Mouse (Mus musculus) left cerebral cortex, adult 8-10 months (tissue): ENCODE measurements around the gene Mtmr3. TPM values are rescaled to one million over a fixed set of nuclear protein-coding genes. Genes with fewer than 3 reads are reported as not detected.

Source experiments
- DNase-seq, 2 experiments: peaks; one replicate each; pipeline ENCODE4 v3.0.0; 2022; ENCODE audit warnings: low spot score in 2 of 2
- total RNA-seq, 4 experiments: library from RNA; stranded (reverse); gene quantifications; 2 replicates each; pipeline ENCODE4 v1.2.4; 2022

Mtmr3 gene
- total RNA-seq, 4 experiments from 2014 or later: 66.2 to 74.0 (median 70.5) TPM

DNA sequence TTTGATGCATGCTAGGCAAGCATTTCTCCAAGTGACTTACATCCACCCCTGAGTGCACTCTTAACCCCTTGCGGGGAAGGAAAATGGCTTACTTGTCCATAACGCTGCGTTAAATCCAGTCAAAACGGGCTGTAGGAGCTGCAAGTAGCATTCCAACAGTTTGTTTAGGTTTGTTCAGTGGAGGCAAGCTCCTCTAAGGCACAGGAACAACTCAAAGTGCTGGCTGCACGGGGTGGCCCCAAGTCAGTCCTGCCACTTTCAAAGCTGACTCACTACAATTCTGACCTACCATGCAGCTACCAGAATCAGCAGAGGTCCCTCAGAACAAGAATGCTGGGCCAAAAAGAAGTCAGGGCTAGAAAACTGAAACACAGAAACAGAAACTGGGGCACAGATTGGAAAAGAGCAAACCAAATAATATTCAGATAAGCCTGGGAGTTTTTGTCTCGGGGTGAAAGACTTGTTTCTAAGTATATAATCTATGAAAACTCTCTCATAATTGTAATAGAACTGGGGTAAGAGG lies 72.5 kb downstream of the Mtmr3 start:
- no peak for DNase-seq

DNA sequence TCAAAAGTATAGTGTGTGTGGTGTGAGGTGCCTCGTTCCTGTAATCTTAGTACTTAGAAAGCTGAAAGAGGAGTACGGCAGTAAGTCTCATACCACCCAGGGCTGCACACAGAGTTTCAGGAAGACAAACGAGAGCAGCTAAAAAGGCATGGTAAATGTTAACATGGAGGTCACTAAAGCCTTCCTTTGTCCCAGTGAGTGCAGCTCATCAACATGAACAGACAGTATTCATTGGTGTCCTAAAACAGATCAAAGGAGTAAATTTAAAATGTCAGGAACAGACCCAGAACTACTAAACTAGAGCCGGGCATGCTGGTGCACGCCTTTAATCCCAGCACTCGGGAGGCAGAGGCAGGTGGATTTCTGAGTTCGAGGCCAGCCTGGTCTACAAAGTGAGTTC lies 75.7 kb downstream of the Mtmr3 start:
- no peak for DNase-seq

DNA sequence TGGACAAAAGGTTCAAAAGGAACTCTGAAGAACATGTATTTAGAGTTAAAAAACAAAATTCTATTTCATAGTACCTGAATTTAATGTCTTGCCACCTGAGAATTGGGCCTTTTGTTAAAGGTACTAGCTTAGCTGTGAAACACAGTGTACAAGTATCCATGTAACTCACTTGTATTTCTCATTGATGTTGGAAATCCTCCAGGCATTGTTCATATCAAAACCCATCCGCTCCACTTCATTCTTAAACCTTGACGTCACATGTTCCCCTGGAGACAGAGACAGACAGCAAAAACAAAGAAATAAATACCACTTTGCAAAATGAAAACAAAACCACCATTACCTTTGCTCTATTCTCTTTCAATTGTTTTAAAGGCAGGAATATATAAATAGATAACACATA lies 87.2 kb downstream of the Mtmr3 start:
- no peak for DNase-seq

DNA sequence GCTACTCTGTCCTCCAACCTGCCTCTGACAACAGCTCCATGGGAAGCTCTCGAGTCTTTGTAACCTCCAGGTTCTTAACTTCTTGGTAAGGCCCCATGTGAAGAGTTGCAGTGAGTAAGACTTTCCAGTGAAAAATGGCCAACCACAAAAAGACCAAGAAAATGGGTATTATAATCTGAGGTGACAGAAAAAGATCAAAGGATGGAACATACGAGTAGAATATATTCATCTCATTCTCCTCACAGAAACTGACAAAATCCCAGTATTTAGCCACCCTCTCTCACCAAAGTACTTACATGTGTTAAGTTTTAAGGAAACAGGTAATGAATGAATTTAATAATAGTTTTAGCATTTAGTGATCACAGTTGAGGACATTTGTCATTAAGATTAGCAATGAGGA lies 88.2 kb downstream of the Mtmr3 start:
- DNase-seq: no peak

DNA sequence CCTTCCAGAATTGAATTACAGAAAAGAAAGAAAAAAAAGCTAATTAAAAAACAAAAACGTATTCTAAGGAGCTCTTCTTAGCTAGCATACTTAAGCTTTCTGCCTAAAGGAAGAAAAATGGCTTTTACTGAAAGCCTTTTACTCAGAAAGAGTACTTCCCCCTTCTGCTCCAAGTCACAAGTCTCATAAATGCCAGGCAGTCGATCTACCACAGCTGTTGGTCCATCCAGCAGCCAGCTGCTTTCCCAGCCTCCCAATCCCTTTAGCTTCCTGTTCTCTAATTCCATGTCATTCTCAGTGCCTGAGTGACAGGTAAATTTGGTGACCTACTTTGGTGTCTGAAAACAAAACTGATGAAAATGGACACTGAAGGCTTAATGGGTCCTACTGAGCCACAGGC lies 92.5 kb downstream of the Mtmr3 start:
- DNase-seq: no peak

DNA sequence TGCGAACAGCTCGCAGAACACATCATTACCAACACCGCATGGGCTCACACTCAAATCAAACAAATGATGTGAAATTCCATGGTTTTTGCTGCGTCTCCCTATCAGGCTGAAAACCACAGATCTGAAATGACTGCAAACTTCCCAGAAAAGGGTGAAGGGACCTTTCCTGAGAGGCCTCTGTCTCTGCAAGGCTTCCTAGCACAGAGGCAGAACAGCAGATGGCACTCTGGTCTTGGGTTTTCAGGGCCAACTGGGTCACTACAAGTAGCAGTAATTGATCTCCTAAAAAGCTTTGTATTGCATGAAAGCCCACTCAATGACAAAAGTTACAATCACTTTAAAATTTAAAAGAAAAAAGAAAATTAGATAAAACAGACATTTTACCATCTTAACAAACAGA lies 93.8 kb downstream of the Mtmr3 start:
- no peak for DNase-seq

DNA sequence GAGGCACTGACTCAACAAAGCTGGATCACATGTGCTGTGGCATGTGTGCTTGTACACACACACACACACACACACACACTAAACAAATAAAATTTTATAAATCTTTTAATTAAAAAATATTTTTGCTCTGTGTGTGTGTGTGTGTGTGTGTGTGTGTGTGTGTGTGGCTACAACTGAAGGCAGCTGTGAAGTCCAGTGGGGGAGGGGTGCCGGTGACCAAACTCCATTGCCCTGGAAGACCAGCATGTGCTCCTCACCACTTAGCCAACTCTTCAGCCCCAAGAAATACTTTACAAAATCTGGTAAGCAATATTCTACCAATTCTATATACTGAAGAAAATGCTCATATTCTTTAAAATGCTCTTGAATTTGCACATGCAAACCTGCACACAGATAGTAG lies 94.4 kb downstream of the Mtmr3 start:
- no peak for DNase-seq

DNA sequence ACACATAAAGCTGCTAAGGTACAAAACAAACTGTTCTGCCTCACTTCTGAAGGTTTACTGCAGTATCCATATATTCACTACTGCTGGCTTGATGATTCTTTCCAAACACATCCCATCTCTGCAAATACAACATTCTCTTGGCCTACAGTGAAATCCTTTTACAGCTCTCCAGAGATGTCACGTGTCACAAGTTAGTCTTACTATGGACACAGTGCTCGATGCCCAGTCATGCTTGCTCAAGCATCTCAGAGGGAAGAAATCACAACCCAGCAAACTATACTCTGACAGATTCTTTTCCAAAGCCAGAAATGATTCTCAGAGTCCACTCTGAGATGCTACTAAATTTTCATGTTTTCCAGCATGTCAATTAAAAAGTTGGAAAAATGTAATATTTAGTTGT lies 95.2 kb downstream of the Mtmr3 start:
- DNase-seq: no peak

DNA sequence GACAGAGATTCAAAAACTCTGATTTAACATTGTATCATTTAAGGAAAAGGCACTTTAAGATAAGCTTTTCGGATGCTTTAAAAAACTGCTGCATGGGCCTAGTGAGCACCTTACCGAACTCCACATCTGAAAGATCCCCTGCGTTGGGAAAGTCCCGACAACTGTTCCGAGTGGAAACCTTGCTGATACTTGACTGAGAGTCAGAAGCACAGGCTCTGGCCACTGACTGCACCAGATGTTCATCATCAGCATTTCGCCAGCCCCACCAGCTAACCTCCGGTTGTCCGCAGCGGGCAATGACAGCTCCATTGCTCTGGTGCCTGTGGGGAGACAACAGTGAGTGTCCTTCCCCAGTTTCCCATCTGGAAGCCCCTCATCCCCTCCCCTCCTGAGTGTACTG lies 95.9 kb downstream of the Mtmr3 start:
- DNase-seq: no peak

DNA sequence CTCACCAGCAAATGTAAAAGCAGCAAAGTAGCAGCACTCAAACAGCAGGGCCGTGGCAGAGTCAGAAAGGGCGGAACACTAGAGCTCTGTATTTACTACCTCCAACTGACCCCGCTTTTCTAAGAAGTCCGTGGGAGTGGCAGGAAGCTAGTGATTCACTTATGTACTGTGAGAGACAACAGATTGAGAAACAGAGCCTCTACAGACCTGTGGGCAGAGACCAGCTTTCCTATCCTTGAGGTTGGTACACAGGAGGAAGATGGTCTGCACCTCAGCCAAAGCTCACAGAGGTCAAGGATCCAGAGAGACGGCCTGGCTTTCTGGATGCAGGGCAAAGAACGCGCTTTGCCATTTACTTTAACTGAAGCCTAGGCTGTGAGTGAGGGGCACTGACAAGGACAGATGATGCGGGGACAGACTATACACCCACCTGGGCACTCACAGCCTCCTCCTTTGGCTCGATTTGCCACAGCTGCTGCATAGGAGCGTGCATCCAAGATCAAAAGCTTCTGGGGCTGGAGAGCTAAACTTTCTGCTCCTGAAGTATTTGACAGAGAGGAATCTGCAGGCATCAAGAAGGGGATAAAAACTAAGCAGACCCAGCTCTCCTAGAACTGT lies 97.1 kb downstream of the Mtmr3 start:
- peak in 1 of 2 experiments; percentile 46 for DNase-seq

DNA sequence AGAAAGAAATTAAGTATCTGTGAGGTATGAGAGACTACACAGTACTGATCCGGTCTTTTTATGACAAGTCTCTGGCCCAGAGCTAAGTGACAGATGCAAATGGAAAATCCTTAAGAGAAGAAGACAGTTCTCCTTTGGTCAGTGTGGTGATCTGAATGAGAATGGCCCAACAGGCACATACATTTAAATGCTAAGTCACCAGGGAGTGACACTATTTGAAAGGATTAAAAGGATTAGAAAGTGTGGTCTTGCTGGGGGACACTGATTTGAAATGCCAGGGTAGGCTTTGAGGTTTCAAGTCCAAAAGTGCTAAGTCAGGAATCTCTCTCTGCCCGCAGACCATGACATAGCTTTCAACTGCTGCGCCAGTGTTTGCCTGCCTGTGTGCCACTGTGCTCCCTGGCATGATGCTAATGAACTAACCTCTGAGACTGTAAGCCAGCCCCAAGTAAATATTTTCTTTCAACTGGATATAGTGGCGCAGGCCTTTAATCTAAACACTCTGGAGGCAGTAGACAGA lies 99.6 kb downstream of the Mtmr3 start:
- no peak for DNase-seq

DNA sequence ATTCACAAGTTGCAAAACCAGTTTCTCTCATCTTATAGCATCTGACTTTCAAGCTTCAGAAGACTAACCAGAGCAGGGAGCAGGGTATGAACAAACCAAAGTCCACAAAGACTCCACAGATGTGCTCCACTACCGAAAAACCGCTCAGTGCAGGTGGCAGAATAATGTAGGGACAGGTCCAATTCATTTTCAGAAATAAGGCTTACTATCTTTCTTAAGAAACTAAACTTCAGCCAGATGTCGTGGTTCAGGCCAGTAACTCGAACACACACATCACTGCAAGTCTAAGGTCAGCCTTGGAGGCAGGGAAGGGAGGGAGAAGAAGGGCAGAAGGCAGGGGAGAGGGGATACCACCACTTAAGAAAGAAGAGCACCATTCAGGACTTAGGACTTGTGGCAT lies 105.5 kb downstream of the Mtmr3 start:
- DNase-seq: no peak

DNA sequence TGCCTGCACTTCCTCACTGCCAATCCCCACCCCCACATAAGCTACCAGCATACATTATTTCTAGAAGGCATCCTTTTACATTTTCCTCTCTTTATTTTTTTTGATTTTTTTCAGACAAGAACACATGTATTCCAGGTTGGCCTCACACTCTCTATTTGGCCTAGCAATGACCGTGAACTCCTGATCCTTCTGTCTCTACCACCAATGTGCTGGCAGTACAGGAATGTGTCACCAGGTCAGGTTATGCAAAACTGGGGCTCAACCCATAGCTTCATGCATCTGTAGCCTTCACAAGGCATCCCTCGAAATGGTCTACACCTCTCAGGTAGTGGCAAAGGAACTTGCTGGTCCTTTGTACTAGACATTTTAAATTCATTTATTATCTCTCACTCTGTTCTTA lies 105.9 kb downstream of the Mtmr3 start:
- no peak for DNase-seq

DNA sequence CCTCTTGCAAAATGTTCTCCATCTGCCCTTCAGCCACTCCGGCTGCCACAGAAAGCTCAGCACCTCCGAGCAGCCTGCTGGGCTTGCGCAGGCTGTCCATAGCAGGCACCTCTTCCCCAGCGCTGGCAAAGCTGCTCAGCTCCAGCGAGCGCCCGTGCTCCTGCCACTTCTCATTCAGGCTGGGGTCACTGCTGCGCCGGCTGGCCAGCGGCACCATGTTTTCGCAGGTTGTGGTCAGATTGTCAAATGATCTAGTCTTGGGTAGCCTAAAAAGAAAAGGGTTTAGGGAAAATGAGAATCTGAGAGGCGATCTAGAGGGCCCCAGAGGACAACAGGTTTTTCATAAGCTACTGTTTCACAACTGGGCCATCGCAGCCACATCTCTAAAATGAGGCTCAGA lies 106.3 kb downstream of the Mtmr3 start:
- no peak for DNase-seq

DNA sequence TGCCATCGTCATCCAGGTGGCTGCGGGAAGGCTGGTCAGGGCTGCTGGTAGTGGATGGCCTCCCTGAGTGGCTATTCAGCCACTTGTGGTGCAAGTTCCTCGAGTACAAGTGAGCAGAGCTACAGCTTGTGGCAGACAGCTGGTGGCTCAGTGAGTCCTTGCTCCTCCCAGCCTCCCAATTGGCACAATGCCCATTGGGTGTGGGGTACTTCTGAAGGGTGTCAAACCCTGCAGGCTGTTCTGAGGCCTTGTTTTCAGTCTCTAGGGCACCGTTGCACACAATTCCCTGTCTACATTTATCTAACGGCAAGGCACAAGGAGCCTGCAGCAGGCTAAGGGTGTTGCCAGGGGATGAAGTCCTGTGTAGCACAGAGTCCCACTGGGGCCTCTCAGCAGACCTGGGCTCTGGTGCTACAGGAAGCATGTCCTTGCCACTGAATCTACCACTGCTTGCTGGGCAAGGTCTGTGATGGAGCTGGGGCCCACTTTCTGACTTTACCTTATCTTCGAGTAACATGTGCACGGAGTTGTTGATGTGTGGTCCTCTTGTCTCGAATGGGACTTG lies 107.2 kb downstream of the Mtmr3 start:
- DNase-seq: no peak

DNA sequence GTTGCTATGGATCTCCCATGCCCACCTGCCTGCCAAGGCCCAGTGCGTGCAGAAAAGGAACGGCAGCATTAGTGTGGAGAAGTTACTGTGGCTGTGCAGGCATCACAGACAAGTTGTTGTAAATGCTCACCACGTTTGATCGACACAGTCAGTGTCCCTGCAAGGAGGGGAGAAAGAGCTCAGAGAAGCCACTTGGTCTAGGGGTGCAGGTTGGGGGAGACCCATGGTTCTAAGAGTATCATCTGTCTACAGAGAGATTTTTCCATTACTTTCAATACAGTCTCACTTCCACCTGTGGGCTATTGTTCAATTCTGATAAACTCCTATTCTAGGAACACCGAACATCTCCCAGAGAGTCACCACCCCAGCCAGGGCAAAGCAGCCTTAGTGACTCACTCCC lies 110.1 kb downstream of the Mtmr3 start:
- no peak for DNase-seq

DNA sequence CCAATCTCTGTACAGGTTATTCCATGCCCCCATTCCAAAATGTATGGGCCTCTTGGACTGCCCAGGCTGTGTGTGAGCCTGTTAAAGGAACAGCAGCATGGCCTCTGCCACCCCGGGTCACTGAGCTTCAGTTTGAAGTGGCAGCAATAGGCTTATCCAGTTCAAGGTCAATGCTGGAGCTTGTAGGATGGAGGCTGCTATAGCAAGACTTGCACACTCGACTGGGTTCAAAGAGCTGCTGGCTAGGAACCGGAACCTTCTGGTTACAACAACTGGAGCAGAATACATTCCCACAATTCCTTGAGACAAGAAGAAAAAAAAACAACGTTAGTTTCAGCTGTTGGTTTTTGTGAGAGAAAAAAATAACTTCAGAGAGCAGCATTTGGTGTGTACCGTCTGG lies 112.0 kb downstream of the Mtmr3 start:
- no peak for DNase-seq

DNA sequence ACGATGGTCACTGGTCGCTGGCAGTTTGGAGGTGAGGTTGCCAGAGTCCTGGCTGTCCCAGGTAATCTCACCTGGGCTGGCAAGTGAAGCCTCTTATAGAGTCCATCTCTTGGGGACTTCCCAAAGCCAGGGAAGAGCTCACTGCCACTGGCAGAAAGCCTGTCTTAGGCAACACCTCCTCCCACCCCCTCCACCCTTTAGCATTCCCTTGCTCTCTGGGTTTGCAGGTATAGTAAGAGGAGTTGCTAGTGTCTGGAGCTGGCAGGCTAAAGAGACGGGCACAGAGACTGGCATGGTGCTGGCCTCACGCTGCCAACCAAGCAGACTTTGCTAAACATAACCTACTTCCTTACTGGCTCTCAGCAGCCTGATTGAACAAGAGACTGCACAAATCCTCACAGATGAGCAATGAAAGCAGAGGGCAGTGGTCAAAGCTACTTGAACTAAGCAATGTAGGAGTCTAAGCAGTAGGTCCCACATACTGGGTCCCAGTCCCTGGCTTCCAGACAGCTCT lies 118.4 kb downstream of the Mtmr3 start:
- no peak for DNase-seq

DNA sequence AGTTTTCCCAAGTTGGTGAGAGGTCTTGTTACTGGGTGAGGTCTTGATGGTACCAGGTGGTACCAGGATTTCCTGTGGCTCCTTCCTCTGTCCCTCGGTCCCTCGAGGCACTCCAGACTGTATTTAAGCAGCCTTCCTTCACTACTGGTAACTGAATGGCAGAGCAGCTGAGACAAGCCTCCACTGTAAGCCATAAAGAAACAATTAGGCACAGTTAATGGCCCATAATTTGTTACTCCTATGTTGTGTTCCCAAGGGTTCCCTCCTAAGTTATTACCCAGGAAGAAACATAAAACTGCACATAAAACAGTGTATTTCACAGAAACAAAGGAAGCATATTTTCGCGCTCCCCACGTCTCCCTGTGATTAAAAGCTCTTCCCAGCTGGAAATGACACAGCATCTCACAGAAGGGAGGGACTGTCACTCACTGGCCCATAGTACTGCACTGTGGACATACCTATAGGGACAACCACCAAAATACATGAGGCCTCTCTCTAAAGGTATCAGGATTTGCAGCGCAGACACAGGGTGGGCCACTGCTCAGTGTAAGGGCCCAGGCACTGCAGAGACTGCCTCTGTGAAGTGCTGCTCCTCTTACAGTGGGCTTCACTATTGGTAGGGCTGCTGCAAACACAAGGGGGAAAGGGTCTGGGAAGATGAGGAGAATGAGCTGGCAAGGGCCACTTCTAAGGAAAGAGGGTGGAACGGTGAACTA lies 122.0 kb downstream of the Mtmr3 start:
- no peak for DNase-seq

DNA sequence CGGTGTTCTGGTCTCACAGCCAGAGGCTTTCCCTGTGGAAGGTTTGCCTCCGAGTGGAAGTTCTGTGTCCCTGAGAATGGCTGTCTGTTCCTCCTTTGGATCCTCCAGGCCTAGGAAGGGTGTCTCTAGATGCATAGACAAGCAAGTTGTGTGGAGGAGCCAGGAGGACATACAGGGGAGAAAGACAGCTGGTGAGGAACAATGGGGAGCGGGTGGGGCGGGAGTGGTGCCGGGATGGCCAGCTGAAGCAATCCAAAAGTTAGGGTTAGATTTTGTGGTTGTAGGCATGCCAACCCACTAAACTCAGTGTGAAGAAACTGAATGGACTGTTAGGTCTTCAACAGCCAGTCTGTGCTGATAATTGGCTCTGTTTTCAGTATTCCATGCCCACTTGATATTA lies 122.9 kb downstream of the Mtmr3 start:
- DNase-seq: no peak

DNA sequence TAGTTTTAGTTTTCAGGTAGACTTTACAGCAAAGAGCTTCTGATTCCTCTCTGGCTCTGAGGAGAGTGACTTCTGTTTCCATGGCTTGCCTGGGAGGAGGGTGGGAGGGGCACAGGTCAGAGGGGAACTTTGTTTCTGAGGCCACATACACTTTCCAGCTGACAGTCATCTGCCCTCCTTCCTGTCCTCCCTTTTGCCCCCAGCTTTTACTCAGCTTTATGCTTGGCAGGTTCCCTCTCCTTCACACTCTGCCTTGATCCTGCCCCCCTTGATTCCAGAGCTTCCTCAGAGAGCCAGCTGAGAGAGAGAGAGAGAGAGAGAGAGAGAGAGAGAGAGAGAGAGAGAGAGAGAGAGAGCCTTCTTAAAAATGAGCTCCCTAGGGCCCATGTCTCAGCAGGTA lies 123.4 kb downstream of the Mtmr3 start:
- DNase-seq: no peak

DNA sequence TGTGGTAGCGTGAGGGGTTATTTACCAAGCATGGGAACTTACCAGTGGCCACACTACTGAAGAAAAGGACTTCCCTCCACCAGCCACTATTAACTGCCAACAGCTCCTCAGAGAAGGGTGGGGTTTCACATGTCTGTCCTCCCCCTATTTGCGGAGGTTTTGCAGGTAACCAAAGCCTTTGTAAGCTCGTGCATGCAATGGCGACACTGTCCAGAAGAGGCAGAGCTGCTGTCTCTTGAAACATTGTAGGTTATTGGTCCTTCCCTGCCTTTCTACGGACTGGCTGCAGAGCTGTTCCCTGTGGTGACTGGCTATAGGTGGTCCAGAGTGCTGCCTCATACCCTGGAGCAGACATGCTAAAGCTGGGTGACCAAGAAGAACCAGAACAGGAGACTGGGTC lies 125.6 kb downstream of the Mtmr3 start:
- no peak for DNase-seq

DNA sequence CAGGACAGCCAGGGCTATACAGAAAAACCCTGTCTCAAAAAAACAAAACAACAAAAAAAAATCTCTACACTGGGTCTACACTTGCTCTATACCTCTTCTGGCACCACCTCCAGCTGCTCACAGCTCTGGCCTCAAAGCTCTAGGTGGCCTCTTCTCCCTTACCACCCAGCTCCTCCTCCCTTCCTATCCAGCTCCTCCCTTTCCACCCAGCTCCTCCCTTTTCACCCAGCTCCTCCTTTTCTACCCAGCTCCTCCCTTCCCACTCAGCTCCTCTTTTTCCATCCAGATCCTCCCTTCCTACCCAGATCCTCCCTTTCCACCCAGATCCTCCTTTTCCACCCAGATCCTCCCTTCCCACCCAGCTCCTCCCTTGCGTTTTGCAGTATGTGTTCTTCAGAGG lies 127.2 kb downstream of the Mtmr3 start:
- no peak for DNase-seq
